Mouse (Mus musculus): ENCODE results near the gene Sbf2. TPM values are rescaled to one million over a fixed set of nuclear protein-coding genes. Genes with fewer than 3 reads are reported as not detected.

Gene Sbf2
- polyA plus RNA-seq, 1 experiment from 2014 or later = 35.4 TPM

- no peak overlapping the region for H3K4me3 ChIP-seq (ENCODE audit: low read depth, low read length)
- H3K27ac ChIP-seq (ENCODE audit: low read depth, low read length) = no peak overlapping the region
- H3K36me3 ChIP-seq (ENCODE audit: control insufficient read depth, insufficient read depth, low read length) = peaks cover 13% of the 10 kb centered on the region
- H3K4me2 ChIP-seq = no peak overlapping the region
- peaks cover 3% of the 10 kb centered on the region; the same call in 1 of the 2 replicates for H3K4me1 ChIP-seq (ENCODE audit: control insufficient read depth, insufficient read depth, low read length)
- ATAC-seq (replicated peaks; ENCODE audit: insufficient number of reproducible peaks, low FRiP score, low TSS enrichment) = no peak
- H3K27me3 ChIP-seq (ENCODE audit: control insufficient read depth, insufficient read depth, low read length) = no peaks in the 10 kb centered on the region
- no peaks in the 10 kb centered on the region for H3K9me3 ChIP-seq (replicated peaks; ENCODE audit: control insufficient read depth, low read length)
- no peak overlapping the region for H3K9ac ChIP-seq (ENCODE audit: low read depth, low read length)
- WGBS (ENCODE audit: insufficient replicate concordance) = 79% methylated on average over 7 of the region's 7 CpGs
These were observed 344.3 kb downstream of the Sbf2 start for GRCm38 (mm10) chr7:110270455-110270854.

DNA sequence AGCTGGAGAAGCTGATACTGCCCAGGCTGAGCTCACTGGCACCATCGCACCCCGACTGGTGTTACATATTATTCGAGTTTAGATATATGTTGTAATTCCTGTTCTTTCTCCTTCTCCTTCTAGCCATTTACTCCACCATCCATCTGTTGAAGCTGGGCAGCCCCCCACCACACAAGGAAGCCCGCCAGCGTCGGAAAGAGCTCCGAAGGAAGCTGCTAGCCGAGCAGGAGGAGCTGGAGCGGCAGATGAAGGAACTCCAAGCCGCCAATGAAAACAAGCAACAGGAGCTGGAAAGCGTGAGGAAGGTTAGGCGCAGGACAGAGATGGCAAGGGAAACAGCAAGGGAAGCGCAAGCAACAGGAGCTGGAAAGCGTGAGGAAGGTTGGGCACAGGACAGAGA is 344.9 kb downstream of the Sbf2 start:
- 74% methylated on average over 14 of the region's 14 CpGs for WGBS (ENCODE audit: insufficient replicate concordance)
- no peak for ATAC-seq (replicated peaks; ENCODE audit: insufficient number of reproducible peaks, low FRiP score, low TSS enrichment)
- H3K4me3 ChIP-seq (ENCODE audit: low read depth, low read length) = no peak overlapping the region
- H3K27me3 ChIP-seq (ENCODE audit: control insufficient read depth, insufficient read depth, low read length) = no peaks in the 10 kb centered on the region
- peaks cover 13% of the 10 kb centered on the region for H3K36me3 ChIP-seq (ENCODE audit: control insufficient read depth, insufficient read depth, low read length)
- no peak overlapping the region for H3K9ac ChIP-seq (ENCODE audit: low read depth, low read length)
- H3K9me3 ChIP-seq (replicated peaks; ENCODE audit: control insufficient read depth, low read length) = no peaks in the 10 kb centered on the region
- peaks cover 3% of the 10 kb centered on the region; the same call in 1 of the 2 replicates for H3K4me1 ChIP-seq (ENCODE audit: control insufficient read depth, insufficient read depth, low read length)
- no peak overlapping the region for H3K27ac ChIP-seq (ENCODE audit: low read depth, low read length)
- H3K4me2 ChIP-seq = no peak overlapping the region

GRCm38 (mm10) chr7:110268511-110268910 is 346.2 kb downstream of the Sbf2 start:
- Histone ChIP-seq H3K9ac (ENCODE audit: low read depth, low read length) (no peak overlapping the region), H3K36me3 (ENCODE audit: control insufficient read depth, insufficient read depth, low read length) (peaks cover 11% of the 10 kb centered on the region), H3K27me3 (ENCODE audit: control insufficient read depth, insufficient read depth, low read length) (no peaks in the 10 kb centered on the region), H3K4me2 (no peak overlapping the region), H3K4me1 (ENCODE audit: control insufficient read depth, insufficient read depth, low read length) (peaks cover 3% of the 10 kb centered on the region; the same call in 1 of the 2 replicates), H3K9me3 (replicated peaks; ENCODE audit: control insufficient read depth, low read length) (no peaks in the 10 kb centered on the region), H3K4me3 (ENCODE audit: low read depth, low read length) (no peak overlapping the region), H3K27ac (ENCODE audit: low read depth, low read length) (no peak overlapping the region)
- ATAC-seq (replicated peaks; ENCODE audit: insufficient number of reproducible peaks, low FRiP score, low TSS enrichment) = no peak
- WGBS (ENCODE audit: insufficient replicate concordance) = 78% methylated on average over 4 of the region's 4 CpGs

- ATAC-seq (replicated peaks; ENCODE audit: insufficient number of reproducible peaks, low FRiP score, low TSS enrichment) = no peak
- no peak overlapping the region for H3K27ac ChIP-seq (ENCODE audit: low read depth, low read length)
- 84% methylated on average over 9 of the region's 9 CpGs for WGBS (ENCODE audit: insufficient replicate concordance)
- H3K9me3 ChIP-seq (replicated peaks; ENCODE audit: control insufficient read depth, low read length) = no peaks in the 10 kb centered on the region
- no peaks in the 10 kb centered on the region for H3K27me3 ChIP-seq (ENCODE audit: control insufficient read depth, insufficient read depth, low read length)
- peaks cover 3% of the 10 kb centered on the region; the same call in 1 of the 2 replicates for H3K4me1 ChIP-seq (ENCODE audit: control insufficient read depth, insufficient read depth, low read length)
- no peak overlapping the region for H3K4me3 ChIP-seq (ENCODE audit: low read depth, low read length)
- no peak overlapping the region for H3K4me2 ChIP-seq
- H3K9ac ChIP-seq (ENCODE audit: low read depth, low read length) = no peak overlapping the region
- H3K36me3 ChIP-seq (ENCODE audit: control insufficient read depth, insufficient read depth, low read length) = peaks cover 8% of the 10 kb centered on the region
These were observed 346.7 kb downstream of the Sbf2 start for GRCm38 (mm10) chr7:110267994-110268393.

DNA sequence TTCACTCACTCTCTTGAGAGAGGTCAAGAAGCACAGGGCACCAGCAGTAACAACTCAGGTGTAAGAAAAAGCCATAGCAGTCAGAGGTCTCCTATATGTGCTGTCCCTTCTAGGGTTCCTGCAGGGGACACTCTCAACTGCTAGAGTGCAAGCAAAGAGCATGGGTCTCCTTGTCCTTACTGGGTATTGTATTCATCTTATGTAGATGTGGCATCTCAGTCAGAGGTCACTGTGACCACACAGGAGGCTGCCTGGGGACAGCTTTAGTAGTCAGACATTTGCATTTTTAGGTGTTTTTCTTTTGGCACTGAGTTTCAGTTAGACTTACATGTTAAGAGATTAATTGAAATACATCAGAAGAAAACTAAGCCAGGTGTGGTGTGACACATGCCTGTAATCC is 347.7 kb downstream of the Sbf2 start:
- Histone ChIP-seq H3K4me1 (ENCODE audit: control insufficient read depth, insufficient read depth, low read length) (peaks cover 2% of the 10 kb centered on the region; the same call in 1 of the 2 replicates), H3K9ac (ENCODE audit: low read depth, low read length) (no peak overlapping the region), H3K27ac (ENCODE audit: low read depth, low read length) (no peak overlapping the region), H3K27me3 (ENCODE audit: control insufficient read depth, insufficient read depth, low read length) (no peaks in the 10 kb centered on the region), H3K4me3 (ENCODE audit: low read depth, low read length) (no peak overlapping the region), H3K36me3 (ENCODE audit: control insufficient read depth, insufficient read depth, low read length) (peaks cover 8% of the 10 kb centered on the region; the same call in 1 of the 2 replicates), H3K4me2 (no peak overlapping the region), H3K9me3 (replicated peaks; ENCODE audit: control insufficient read depth, low read length) (no peaks in the 10 kb centered on the region)
- ATAC-seq (replicated peaks; ENCODE audit: insufficient number of reproducible peaks, low FRiP score, low TSS enrichment) = no peak

DNA sequence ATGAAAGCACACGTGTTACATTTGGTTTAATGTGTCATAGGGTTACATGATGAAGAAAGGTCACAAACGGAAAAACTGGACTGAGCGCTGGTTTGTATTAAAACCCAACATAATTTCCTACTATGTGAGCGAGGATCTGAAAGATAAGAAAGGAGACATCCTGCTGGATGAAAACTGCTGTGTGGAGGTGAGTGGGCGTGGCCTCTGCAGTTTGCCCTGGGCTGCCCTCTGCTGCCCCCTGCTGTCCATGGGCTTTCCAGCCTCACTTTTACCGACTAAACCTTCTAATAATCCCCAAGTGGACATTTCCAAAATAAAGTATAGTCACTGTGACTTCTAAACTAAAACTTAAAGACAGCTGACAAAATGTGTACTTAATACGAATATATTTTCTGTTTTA is 348.9 kb downstream of the Sbf2 start:
- no peak overlapping the region for H3K9ac ChIP-seq (ENCODE audit: low read depth, low read length)
- H3K27ac ChIP-seq (ENCODE audit: low read depth, low read length) = no peak overlapping the region; the same call in 1 of the 2 replicates
- no peaks in the 10 kb centered on the region for H3K27me3 ChIP-seq (ENCODE audit: control insufficient read depth, insufficient read depth, low read length)
- H3K9me3 ChIP-seq (replicated peaks; ENCODE audit: control insufficient read depth, low read length) = no peaks in the 10 kb centered on the region
- no peak overlapping the region for H3K4me3 ChIP-seq (ENCODE audit: low read depth, low read length)
- H3K4me1 ChIP-seq (ENCODE audit: control insufficient read depth, insufficient read depth, low read length) = peaks cover 4% of the 10 kb centered on the region; the same call in 1 of the 2 replicates
- ATAC-seq (replicated peaks; ENCODE audit: insufficient number of reproducible peaks, low FRiP score, low TSS enrichment) = no peak
- H3K4me2 ChIP-seq = no peak overlapping the region
- WGBS (ENCODE audit: insufficient replicate concordance) = 26% methylated on average over 7 of the region's 7 CpGs
- peaks cover 8% of the 10 kb centered on the region; the same call in 1 of the 2 replicates for H3K36me3 ChIP-seq (ENCODE audit: control insufficient read depth, insufficient read depth, low read length)

GRCm38 (mm10) chr7:110263474-110263873 is 351.2 kb downstream of the Sbf2 start:
- no peak for ATAC-seq (replicated peaks; ENCODE audit: insufficient number of reproducible peaks, low FRiP score, low TSS enrichment)
- no peaks in the 10 kb centered on the region for H3K36me3 ChIP-seq (ENCODE audit: control insufficient read depth, insufficient read depth, low read length)
- H3K9me3 ChIP-seq (replicated peaks; ENCODE audit: control insufficient read depth, low read length) = no peaks in the 10 kb centered on the region
- no peak overlapping the region for H3K9ac ChIP-seq (ENCODE audit: low read depth, low read length)
- H3K4me3 ChIP-seq (ENCODE audit: low read depth, low read length) = no peak overlapping the region
- no peaks in the 10 kb centered on the region for H3K27me3 ChIP-seq (ENCODE audit: control insufficient read depth, insufficient read depth, low read length)
- H3K4me2 ChIP-seq = no peak overlapping the region
- WGBS (ENCODE audit: insufficient replicate concordance) = 63% methylated on average over 1 of the region's 1 CpGs
- H3K4me1 ChIP-seq (ENCODE audit: control insufficient read depth, insufficient read depth, low read length) = peaks cover 5% of the 10 kb centered on the region
- no peak overlapping the region for H3K27ac ChIP-seq (ENCODE audit: low read depth, low read length)

GRCm38 (mm10) chr7:110262661-110263060 is 352.1 kb downstream of the Sbf2 start:
- H3K27ac ChIP-seq (ENCODE audit: low read depth, low read length) = no peak overlapping the region

DNA sequence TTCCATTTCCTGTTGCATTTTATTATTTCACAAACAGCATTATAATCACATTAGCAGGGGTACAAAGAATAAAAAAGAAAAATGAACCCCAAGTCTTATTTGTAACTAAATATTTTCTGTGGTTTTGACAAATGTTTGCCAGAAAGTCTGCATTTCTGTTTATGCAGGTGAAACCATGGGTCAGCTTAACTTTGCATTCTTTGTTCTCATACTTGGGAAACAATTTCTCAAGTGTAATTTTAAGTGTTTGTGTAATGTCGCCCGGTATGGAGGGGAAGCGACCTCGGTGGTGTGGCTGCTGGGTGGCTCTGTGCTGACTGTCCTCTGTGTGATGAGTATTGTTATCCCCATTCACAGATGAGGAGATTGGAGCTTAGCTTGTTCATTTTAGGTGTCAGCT is 352.9 kb downstream of the Sbf2 start:
- WGBS (ENCODE audit: insufficient replicate concordance) = 66% methylated on average over 4 of the region's 4 CpGs
- peaks cover 20% of the 10 kb centered on the region for H3K4me1 ChIP-seq (ENCODE audit: control insufficient read depth, insufficient read depth, low read length)
- no peak overlapping the region for H3K27ac ChIP-seq (ENCODE audit: low read depth, low read length)
- no peak overlapping the region for H3K4me2 ChIP-seq
- H3K9ac ChIP-seq (ENCODE audit: low read depth, low read length) = no peak overlapping the region
- H3K4me3 ChIP-seq (ENCODE audit: low read depth, low read length) = no peak overlapping the region
- H3K27me3 ChIP-seq (ENCODE audit: control insufficient read depth, insufficient read depth, low read length) = no peaks in the 10 kb centered on the region
- no peaks in the 10 kb centered on the region for H3K9me3 ChIP-seq (replicated peaks; ENCODE audit: control insufficient read depth, low read length)
- no peaks in the 10 kb centered on the region for H3K36me3 ChIP-seq (ENCODE audit: control insufficient read depth, insufficient read depth, low read length)
- no peak for ATAC-seq (replicated peaks; ENCODE audit: insufficient number of reproducible peaks, low FRiP score, low TSS enrichment)

More at GRCm38 (mm10) chr7:110262661-110263060, 352.1 kb downstream of the Sbf2 start:
- Histone ChIP-seq H3K4me3 (ENCODE audit: low read depth, low read length) (no peak overlapping the region), H3K4me2 (no peak overlapping the region), H3K9ac (ENCODE audit: low read depth, low read length) (no peak overlapping the region), H3K36me3 (ENCODE audit: control insufficient read depth, insufficient read depth, low read length) (no peaks in the 10 kb centered on the region), H3K9me3 (replicated peaks; ENCODE audit: control insufficient read depth, low read length) (no peaks in the 10 kb centered on the region), H3K4me1 (ENCODE audit: control insufficient read depth, insufficient read depth, low read length) (peaks cover 13% of the 10 kb centered on the region), H3K27me3 (ENCODE audit: control insufficient read depth, insufficient read depth, low read length) (no peaks in the 10 kb centered on the region)
- WGBS (ENCODE audit: insufficient replicate concordance) = 73% methylated on average over 1 of the region's 1 CpGs
- ATAC-seq (replicated peaks; ENCODE audit: insufficient number of reproducible peaks, low FRiP score, low TSS enrichment) = no peak

Measured in heart, embryonic 11.5 days (tissue).